Mouse (Mus musculus): ENCODE results near the gene Sema6d.

DNA sequence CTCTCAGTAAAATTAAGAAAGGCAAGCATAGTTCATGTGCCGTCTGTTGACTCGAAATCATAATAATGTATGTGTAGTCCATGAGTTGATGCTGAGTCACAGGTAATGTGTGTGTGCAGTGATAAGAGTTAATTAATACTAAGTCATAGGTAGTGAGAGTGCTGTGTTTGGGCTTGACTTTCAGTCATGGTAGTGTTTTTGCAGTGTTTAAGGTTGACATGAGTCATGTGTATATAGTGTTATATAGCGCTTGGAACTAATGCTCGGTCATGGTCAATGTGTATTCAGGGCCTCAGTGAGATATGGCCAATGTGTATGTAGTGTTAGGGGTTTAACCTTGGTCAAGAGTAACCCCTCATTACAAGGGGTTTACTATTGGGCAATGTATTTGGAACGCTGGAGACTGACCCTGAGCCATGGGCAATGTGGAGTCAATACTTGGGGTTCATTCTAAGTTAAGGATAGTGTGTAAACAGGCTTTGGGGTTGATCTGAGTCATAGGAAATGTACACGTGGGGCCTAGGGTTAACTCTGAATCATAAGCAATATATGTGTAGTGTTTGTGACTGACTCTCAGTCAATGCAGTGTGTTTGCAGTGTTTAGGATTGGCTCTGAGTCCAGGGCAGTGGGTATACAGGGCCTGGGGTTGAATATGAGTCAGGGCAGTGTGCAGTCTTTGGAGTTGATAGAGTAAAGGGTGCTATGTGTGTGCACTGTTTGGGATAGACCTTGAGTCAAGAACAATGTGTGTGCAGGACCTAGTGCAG lies 219.8 kb downstream of the Sema6d start:
- TF ChIP-seq POLR2A (IDR thresholded peaks at IDR 0.05; ENCODE audit: borderline replicate concordance, low read depth, low read length) (no peak), CTCF (IDR thresholded peaks at IDR 0.05; ENCODE audit: low read depth, low read length) (no peak)
